Mouse (Mus musculus): Measurements from ENCODE around the gene Grik3. TPM values are rescaled to one million over a fixed set of nuclear protein-coding genes. Genes with fewer than 3 reads are reported as not detected.

Grik3 gene
- polyA plus RNA-seq, 1 experiment from 2014 or later: 0.51 TPM

DNA sequence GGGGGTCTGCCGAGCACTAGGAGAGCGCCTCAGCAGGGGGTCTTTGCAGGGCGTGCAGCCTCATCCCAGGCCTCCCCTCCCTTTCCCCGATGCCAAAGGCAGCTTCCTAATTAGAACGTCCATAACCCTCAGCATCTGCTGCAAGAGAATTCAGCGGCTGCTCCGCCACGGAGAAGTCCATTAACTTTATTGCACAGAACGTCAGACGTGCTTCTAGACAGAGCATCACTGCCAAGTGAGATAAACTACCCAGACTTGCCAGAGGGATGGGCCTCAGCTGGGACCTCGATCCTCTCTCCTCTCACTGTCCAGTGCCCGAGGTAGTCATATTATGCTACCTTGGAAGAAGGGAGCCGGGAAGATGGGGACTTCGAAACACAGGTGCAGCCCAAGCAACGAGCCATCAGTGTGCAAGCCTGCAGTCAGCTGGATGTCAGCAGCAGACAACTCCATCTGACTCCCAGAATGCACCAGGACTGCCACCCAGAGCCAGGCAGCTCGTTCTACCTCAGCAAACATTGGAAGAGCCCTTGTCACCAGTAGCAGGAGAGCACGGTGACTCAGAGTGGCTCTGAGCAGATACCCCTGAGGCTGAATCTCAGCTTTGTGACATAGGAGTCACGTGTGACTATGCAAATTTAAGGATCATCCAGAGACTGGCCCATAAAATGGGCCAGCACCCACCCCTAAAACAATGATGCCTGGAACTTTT lies 228.1 kb downstream of the Grik3 start:
- Histone ChIP-seq H3K27me3 (replicated peaks) (no peaks in the 10 kb centered on the region), H3K9me3 (no peaks in the 10 kb centered on the region), H3K27ac (no peak overlapping the region), H3K4me2 (no peak overlapping the region), H3K4me1 (no peaks in the 10 kb centered on the region), H3K36me3 (no peaks in the 10 kb centered on the region), H3K4me3 (replicated peaks) (no peak overlapping the region), H3K9ac (no peak overlapping the region)
- ATAC-seq (ENCODE audit: insufficient read depth, low FRiP score, low read depth): no peak
- 30% methylated on average over 18 of the region's 18 CpGs for WGBS

DNA sequence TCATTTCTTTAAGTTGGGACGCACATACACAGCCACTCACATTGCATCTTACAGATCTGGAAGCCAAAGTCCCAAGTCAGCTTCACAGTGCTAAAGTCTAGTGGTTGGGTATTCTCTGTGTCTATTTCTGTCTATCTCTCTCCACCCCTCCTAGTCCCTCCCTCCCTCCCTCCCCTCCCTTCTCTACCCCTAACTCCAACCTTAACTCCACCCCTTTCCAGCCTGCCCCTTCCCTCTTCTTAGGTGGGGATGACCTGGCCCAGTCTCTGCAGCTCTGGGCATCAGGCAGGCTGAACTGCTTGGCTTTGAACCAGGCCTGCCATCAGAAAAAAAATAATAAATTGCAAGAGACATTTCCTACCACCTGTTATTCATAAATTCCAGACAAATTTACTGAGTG lies 235.7 kb downstream of the Grik3 start:
- 0 out of 2 replicates have a peak, but pooled peaks cover 3% of the 10 kb centered on the region for H3K4me1 ChIP-seq
- H3K27me3 ChIP-seq (replicated peaks): peaks cover 41% of the 10 kb centered on the region
- 84% methylated on average over 1 of the region's 1 CpGs for WGBS
- no peak overlapping the region for H3K4me2 ChIP-seq
- H3K9ac ChIP-seq: no peak overlapping the region
- H3K36me3 ChIP-seq: no peaks in the 10 kb centered on the region
- no peak overlapping the region for H3K4me3 ChIP-seq (replicated peaks)
- H3K27ac ChIP-seq: no peak overlapping the region
- no peak for ATAC-seq (ENCODE audit: insufficient read depth, low FRiP score, low read depth)
- no peaks in the 10 kb centered on the region for H3K9me3 ChIP-seq

DNA sequence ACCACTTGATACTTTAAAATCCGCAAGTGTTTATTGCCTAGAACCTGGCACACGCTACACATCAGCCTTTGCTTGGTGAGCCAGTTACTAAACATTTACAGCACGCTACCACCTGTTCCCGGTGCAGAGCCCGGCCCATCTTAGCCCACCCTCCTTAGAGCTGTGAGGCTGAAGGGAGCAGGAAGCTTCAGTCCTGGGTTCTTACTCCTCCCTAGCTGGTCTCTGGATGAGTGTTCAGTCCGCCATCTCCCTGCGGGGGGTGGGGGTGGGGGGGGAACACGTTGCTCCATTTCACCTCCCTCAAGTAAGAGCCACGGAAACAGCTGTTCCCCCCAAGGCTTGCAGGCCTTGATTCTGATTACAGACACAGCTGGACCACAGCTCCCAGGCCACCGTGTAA lies 236.5 kb downstream of the Grik3 start:
- ATAC-seq (ENCODE audit: insufficient read depth, low FRiP score, low read depth): no peak

DNA sequence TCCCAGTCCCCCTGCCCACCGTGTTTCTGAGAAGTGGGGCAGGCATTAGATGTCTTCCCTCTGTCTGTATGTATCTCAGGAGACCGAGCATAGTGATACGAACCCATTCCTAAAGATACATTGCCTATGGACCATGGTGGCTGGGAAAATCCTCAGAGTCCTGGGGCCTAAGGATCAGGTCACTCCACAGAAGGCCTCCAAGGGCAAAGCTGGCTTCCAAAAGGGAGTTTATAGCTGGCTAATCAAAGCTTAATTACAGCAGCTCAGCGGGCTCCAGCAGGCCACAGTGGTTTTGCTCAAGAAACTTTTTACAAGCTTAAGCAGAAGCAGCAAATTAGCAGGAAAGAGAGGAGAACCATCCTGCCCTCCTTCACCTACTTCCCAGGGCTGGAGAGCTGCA lies 237.1 kb downstream of the Grik3 start:
- H3K4me2 ChIP-seq: no peak overlapping the region
- no peak for ATAC-seq (ENCODE audit: insufficient read depth, low FRiP score, low read depth)
- peaks cover 42% of the 10 kb centered on the region for H3K27me3 ChIP-seq (replicated peaks)
- no peaks in the 10 kb centered on the region for H3K9me3 ChIP-seq
- H3K4me1 ChIP-seq: 0 out of 2 replicates have a peak, but pooled peaks cover 3% of the 10 kb centered on the region
- H3K27ac ChIP-seq: no peak overlapping the region
- H3K9ac ChIP-seq: no peak overlapping the region
- no peak overlapping the region for H3K4me3 ChIP-seq (replicated peaks)
- WGBS: 42% methylated on average over 4 of the region's 4 CpGs
- H3K36me3 ChIP-seq: no peaks in the 10 kb centered on the region

More for the DNA sequence above, 236.5 kb downstream of the Grik3 start:
- H3K4me3 ChIP-seq (replicated peaks): no peak overlapping the region
- WGBS: 36% methylated on average over 10 of the region's 10 CpGs
- H3K36me3 ChIP-seq: no peaks in the 10 kb centered on the region
- no peaks in the 10 kb centered on the region for H3K9me3 ChIP-seq
- no peak overlapping the region for H3K27ac ChIP-seq
- H3K4me1 ChIP-seq: 0 out of 2 replicates have a peak, but pooled peaks cover 3% of the 10 kb centered on the region
- no peak overlapping the region for H3K4me2 ChIP-seq
- no peak overlapping the region for H3K9ac ChIP-seq
- peaks cover 42% of the 10 kb centered on the region for H3K27me3 ChIP-seq (replicated peaks)

DNA sequence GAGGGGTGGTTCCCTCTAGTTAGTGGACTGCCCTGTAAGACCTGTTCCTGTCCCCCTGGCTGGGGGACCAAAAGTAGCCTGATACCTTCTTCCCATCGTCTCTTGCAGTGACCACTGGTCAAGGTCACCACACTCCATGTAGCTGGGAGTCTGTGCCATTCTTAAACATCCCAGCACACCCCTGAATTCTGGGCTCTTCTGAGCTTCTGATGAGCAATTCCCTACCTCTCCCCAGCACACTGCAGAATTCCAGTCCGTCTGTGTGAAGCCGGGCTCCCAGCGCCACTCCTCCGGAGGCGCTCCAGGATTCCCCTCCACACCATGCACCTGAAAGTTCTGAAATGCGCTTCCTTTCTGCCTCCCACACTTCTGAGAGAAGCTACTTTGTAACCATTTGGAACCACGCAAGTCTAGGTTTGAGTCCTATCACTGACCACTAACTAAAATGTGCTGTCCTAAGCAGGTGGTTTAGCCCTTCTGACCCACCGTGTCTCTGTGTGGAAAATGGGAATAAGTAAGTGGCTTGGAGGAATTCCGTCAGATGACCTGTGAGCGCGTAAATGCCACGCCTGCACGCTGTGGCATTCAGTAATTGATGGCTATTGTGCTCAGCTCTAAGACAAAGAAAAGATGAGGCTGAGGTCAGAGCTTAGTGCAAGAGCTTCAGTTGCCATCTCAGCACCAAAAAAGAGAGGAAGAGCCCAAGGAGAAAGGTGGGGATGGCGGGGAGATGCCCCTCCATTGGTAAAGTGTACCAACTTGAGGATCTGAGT lies 237.8 kb downstream of the Grik3 start:
- Histone ChIP-seq H3K9ac (no peak overlapping the region), H3K36me3 (no peaks in the 10 kb centered on the region), H3K4me1 (0 out of 2 replicates have a peak, but pooled peaks cover 3% of the 10 kb centered on the region), H3K27me3 (replicated peaks) (peaks cover 42% of the 10 kb centered on the region), H3K27ac (no peak overlapping the region), H3K4me2 (no peak overlapping the region), H3K9me3 (no peaks in the 10 kb centered on the region), H3K4me3 (replicated peaks) (no peak overlapping the region)
- ATAC-seq (ENCODE audit: insufficient read depth, low FRiP score, low read depth): no peak
- WGBS: 18% methylated on average over 15 of the region's 15 CpGs

DNA sequence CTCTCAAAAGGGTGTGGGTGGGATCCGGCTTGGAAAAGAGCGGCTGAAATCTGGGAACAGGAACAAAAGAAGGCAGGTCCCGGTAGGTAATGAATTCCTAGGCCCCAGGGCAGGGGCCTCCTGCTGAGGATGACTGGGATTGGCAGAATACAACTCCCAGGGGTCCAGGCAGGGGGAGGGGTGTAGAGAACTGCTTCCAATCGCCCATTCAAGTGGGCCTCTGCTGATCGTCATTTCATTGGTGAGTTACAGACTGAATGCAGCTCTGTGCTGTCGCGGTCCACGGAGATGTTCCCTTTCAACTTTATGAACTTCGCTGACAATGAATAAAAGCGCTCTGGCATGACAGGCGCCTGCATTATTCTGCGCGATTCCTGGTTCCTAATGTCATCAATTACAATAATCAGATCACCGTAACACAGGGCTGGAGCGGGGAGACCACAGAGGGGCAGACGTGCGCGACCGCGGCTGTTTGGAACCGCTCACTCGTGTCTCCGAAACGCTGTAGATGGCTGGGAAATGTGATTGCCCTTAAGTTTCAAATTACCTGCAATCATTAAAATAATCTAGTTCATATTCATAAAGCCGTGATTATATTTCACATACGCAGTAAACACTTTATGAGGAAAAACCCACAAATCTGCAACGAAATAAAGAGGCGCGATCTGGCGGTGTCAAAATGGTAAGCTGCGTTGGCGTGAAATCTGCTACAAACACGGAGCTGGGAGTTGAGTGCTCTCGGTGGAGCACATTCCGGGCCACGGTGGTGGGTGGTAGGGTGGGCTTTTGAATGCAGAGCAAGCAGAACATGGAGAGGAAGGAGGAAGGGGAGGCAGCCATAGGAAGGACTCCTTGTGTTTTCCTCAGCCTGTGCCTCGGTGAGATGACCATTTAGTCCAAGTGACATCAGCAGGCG lies 239.1 kb downstream of the Grik3 start:
- Histone ChIP-seq H3K36me3 (no peaks in the 10 kb centered on the region), H3K4me3 (replicated peaks) (no peak overlapping the region), H3K27me3 (replicated peaks) (peaks cover 42% of the 10 kb centered on the region), H3K4me1 (0 out of 2 replicates have a peak, but pooled peaks cover 3% of the 10 kb centered on the region), H3K27ac (no peak overlapping the region), H3K9ac (no peak overlapping the region), H3K9me3 (no peaks in the 10 kb centered on the region), H3K4me2 (peak overlapping the region; percentile 28)
- WGBS: 6% methylated on average over 38 of the region's 38 CpGs
- ATAC-seq (ENCODE audit: insufficient read depth, low FRiP score, low read depth): no peak

DNA sequence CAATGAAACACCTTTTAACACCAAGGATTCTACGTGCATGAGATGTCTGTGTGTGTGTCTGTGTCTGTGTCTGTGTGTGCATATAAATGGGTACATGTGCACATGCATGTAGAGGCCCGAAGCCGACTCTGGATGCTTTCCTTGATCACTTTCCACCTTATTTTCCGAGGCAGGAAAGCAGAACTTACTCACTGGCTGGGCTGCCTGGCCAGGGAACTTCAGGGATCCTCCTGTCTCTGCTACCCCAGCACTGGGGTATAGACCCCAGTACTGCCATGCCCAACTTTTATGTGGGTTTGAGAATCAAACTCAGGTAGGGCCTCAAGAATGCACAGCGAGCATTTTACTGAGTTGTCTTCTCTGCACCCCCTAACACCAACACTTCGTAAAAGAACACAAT lies 240.3 kb downstream of the Grik3 start:
- no peak for ATAC-seq (ENCODE audit: insufficient read depth, low FRiP score, low read depth)
- Histone ChIP-seq H3K9ac (no peak overlapping the region), H3K36me3 (no peaks in the 10 kb centered on the region), H3K9me3 (no peaks in the 10 kb centered on the region), H3K27me3 (replicated peaks) (peaks cover 42% of the 10 kb centered on the region), H3K4me1 (0 out of 2 replicates have a peak, but pooled peaks cover 3% of the 10 kb centered on the region), H3K4me2 (no peak overlapping the region), H3K27ac (no peak overlapping the region), H3K4me3 (replicated peaks) (no peak overlapping the region)
- 82% methylated on average over 6 of the region's 6 CpGs for WGBS

DNA sequence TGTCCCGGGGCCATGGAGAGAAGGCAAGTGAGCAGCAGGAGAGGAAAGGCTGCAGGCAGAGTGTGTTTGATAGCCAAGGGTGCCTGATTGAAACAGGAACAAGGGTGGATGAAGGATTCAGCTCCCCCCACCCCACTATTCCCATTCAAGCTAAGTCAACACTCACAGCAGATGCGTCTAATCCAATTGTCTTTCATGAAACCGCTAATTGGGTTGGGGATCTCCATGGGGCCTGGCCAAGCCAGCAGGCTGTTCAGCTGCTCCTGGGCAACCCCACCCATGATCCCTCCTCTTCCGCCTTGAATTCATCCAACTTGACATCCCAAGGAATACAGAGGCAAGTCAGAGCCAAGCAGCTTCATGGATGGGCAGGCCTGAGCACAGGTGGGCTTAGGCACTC lies 246.3 kb downstream of the Grik3 start:
- Histone ChIP-seq H3K36me3 (no peaks in the 10 kb centered on the region), H3K9ac (no peak overlapping the region), H3K4me1 (no peaks in the 10 kb centered on the region), H3K4me3 (replicated peaks) (no peak overlapping the region), H3K4me2 (no peak overlapping the region), H3K9me3 (no peaks in the 10 kb centered on the region), H3K27me3 (replicated peaks) (no peaks in the 10 kb centered on the region), H3K27ac (no peak overlapping the region)
- WGBS: 71% methylated on average over 4 of the region's 4 CpGs
- ATAC-seq (ENCODE audit: insufficient read depth, low FRiP score, low read depth): no peak

DNA sequence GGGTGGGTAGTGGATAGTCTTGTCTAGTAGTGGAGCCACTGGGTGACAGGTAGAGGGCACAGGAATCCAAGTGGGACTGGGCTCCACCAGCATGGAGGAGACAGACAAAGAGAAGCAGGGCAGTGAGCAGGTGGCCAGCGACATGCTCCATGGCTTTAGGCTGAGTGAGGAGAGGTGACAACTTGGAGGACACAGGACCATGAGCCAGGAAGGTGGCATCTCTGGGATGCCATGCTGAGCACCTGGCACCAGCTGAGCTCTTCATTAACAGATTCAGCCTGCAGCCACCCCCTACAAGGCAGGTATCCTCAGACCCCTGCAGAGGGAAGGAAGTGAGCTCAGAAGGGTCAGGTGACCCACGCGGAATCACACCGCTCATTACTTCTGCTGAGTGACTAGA lies 248.3 kb downstream of the Grik3 start:
- no peaks in the 10 kb centered on the region for H3K27me3 ChIP-seq (replicated peaks)
- 77% methylated on average over 4 of the region's 4 CpGs for WGBS
- H3K27ac ChIP-seq: no peak overlapping the region
- H3K9me3 ChIP-seq: no peaks in the 10 kb centered on the region
- no peak overlapping the region for H3K4me2 ChIP-seq
- no peak overlapping the region for H3K4me3 ChIP-seq (replicated peaks)
- H3K36me3 ChIP-seq: no peaks in the 10 kb centered on the region
- H3K9ac ChIP-seq: no peak overlapping the region
- ATAC-seq (ENCODE audit: insufficient read depth, low FRiP score, low read depth): no peak
- no peaks in the 10 kb centered on the region for H3K4me1 ChIP-seq

DNA sequence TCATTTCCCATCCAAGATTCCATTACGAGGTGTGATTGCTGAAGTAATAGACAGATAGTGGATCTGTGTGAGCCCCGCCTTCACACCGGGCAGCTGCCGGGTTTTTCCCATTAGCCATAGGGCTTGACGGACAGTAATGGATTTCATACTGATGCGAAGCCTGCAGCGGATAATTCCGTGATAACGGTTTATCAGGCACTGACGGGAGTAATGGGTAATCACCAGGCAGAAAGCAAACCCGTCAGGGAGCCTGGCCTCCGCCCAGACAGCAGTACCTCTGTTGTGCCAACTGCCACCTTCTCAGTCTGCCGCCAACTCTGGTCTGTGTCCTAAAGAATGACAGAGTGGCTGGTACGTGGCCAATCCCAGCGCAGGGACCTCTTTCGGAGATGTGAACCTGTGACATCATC lies 251.7 kb downstream of the Grik3 start:
- Histone ChIP-seq H3K36me3 (no peaks in the 10 kb centered on the region), H3K27ac (no peak overlapping the region), H3K4me3 (replicated peaks) (no peak overlapping the region), H3K9ac (no peak overlapping the region), H3K9me3 (no peaks in the 10 kb centered on the region), H3K27me3 (replicated peaks) (no peaks in the 10 kb centered on the region), H3K4me1 (no peaks in the 10 kb centered on the region), H3K4me2 (no peak overlapping the region)
- 74% methylated on average over 16 of the region's 16 CpGs for WGBS
- ATAC-seq (ENCODE audit: insufficient read depth, low FRiP score, low read depth): no peak

DNA sequence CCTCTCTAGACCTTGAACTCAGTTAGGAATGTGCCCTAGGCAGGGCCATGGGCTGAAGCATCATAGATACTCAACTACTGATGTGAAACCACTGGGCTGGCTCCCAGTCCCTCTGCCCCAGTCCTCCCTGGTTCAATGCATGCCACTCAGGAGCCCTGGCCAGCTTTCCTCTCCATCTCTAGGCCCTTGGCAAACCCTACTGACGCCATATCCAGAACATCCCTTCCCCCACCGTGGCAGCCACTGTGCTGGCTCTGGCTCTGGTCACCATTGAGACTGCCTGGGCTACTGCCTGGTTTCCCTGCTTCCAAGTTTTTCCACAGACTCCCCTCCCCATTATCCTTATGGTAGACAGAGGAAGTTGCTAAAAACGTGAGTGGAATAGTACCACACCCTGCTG lies 255.4 kb downstream of the Grik3 start:
- H3K27ac ChIP-seq: no peak overlapping the region
- no peak overlapping the region for H3K4me3 ChIP-seq (replicated peaks)
- H3K36me3 ChIP-seq: no peaks in the 10 kb centered on the region
- H3K9ac ChIP-seq: no peak overlapping the region
- H3K27me3 ChIP-seq (replicated peaks): no peaks in the 10 kb centered on the region
- no peaks in the 10 kb centered on the region for H3K9me3 ChIP-seq
- no peaks in the 10 kb centered on the region for H3K4me1 ChIP-seq
- no peak for ATAC-seq (ENCODE audit: insufficient read depth, low FRiP score, low read depth)
- no peak overlapping the region for H3K4me2 ChIP-seq
- 54% methylated on average over 3 of the region's 3 CpGs for WGBS
